Mouse (Mus musculus) C2C12 (cell line): ENCODE data around the gene Cacnb4.

Source experiments
- CEBPB ChIP-seq: IDR thresholded peaks from one replicate; pipeline ENCODE4 v1.6.1; 2011; ENCODE audit warnings: low read depth, mild to moderate bottlenecking, control low read depth, moderate library complexity
- CTCF ChIP-seq: IDR thresholded peaks from one replicate; pipeline ENCODE4 v1.5.1; 2011; ENCODE audit not compliant: control insufficient read depth, insufficient read depth, insufficient read length
- FOSL1 ChIP-seq: IDR thresholded peaks from one replicate; pipeline ENCODE4 v1.8.0; 2011; ENCODE audit warnings: mild to moderate bottlenecking, low read length; ENCODE audit not compliant: poor library complexity, insufficient read depth, severe bottlenecking
- MYOG ChIP-seq: IDR thresholded peaks from one replicate; pipeline ENCODE4 v1.6.1; 2011; ENCODE audit not compliant: control insufficient read depth, insufficient read length; ENCODE audit errors: extremely low read depth
- USF1 ChIP-seq: IDR thresholded peaks from one replicate; pipeline ENCODE4 v1.6.1; 2011; ENCODE audit warnings: low read depth, mild to moderate bottlenecking, control low read depth, moderate library complexity

DNA sequence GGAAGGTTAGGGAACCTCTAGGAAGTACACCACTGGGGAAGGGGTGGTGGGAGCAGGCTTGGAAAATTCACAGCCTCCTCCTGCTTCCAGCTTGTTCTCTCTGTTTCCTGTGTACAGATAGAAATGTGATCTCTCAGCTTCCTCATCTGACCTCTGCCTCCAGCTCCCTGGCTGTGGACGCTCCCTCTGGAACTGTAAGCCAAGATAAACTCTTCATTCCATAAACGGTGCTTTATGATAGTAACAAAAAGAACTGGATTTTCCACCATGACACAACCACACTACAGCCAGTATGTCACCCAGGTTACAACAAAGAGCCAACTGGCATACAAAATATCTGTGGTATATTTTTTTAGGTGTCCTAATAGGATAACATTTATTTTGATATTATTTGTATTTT, 132.1 kb downstream of the Cacnb4 start:
- TF ChIP-seq FOSL1 (no peak), CTCF (no peak), MYOG (no peak), USF1 (no peak), CEBPB (no peak)
